Mouse (Mus musculus) adrenal gland, adult 8-10 months (tissue): ENCODE results near the gene Cd79b. TPM values are rescaled to one million over a fixed set of nuclear protein-coding genes. Genes with fewer than 3 reads are reported as not detected.
A peak's percentile ranks its signal among the peaks of the same experiment; 100 is the strongest.
"Not testable (repeated sequence)": the region's sequence is repeated elsewhere in the genome, so short reads cannot be mapped to it uniquely, and the experiment has no call there.

ENCODE experiments used
- DNase-seq: peaks from one replicate; pipeline ENCODE4 v3.0.0; 2022
- total RNA-seq, 4 experiments: library from RNA; stranded (reverse); gene quantifications; 2 replicates each; pipeline ENCODE4 v1.2.4; 2022

Gene Cd79b
- total RNA-seq, result 1 to 10 TPM; 1.2 to 2.3 (median 1.6) TPM

- no peak for DNase-seq
Observed at GRCm38 (mm10) chr11:106314333-106314812, at the start of gene Cd79b. Gene Cd79b, minus strand, starts transcription at chr11:106314762.

- no peak for DNase-seq
Observed at GRCm38 (mm10) chr11:106359350-106359749, 44.8 kb upstream of the Cd79b start.

GRCm38 (mm10) chr11:106355382-106356128 is 41.0 kb upstream of the Cd79b start:
- peak; percentile 26 for DNase-seq

- no peak for DNase-seq
Observed at GRCm38 (mm10) chr11:106354181-106354580, 39.6 kb upstream of the Cd79b start.

GRCm38 (mm10) chr11:106353188-106353587 is 38.6 kb upstream of the Cd79b start, which contains the start of gene Scn4a:
Gene Scn4a, minus strand, starts transcription at chr11:106353288.
- no peak for DNase-seq

GRCm38 (mm10) chr11:106351941-106352340 is 37.4 kb upstream of the Cd79b start:
- DNase-seq, result no peak

GRCm38 (mm10) chr11:106351253-106351652 is 36.7 kb upstream of the Cd79b start:
- DNase-seq, result no peak

- DNase-seq, result no peak
Observed at GRCm38 (mm10) chr11:106350853-106351252, 36.3 kb upstream of the Cd79b start.

- DNase-seq, result no peak
Observed at GRCm38 (mm10) chr11:106349772-106350171, 35.2 kb upstream of the Cd79b start.

- no peak for DNase-seq
Observed at GRCm38 (mm10) chr11:106344910-106345309, 30.3 kb upstream of the Cd79b start.

- peak; percentile 17 for DNase-seq
Observed at GRCm38 (mm10) chr11:106340990-106341520, 26.5 kb upstream of the Cd79b start.

GRCm38 (mm10) chr11:106339323-106339722 is 24.8 kb upstream of the Cd79b start:
- DNase-seq, result not testable (repeated sequence)

GRCm38 (mm10) chr11:106338870-106339269 is 24.3 kb upstream of the Cd79b start:
- DNase-seq, result no peak

GRCm38 (mm10) chr11:106338029-106338428 is 23.5 kb upstream of the Cd79b start:
- DNase-seq, result no peak

- no peak for DNase-seq
Observed at GRCm38 (mm10) chr11:106334066-106334465, 19.5 kb upstream of the Cd79b start.

GRCm38 (mm10) chr11:106332458-106332857 is 17.9 kb upstream of the Cd79b start:
- DNase-seq, result no peak

- DNase-seq, result no peak
Observed at GRCm38 (mm10) chr11:106329682-106330081, 15.1 kb upstream of the Cd79b start.

GRCm38 (mm10) chr11:106329128-106329527 is 14.6 kb upstream of the Cd79b start:
- no peak for DNase-seq

GRCm38 (mm10) chr11:106328521-106328920 is 14.0 kb upstream of the Cd79b start:
- DNase-seq, result no peak

GRCm38 (mm10) chr11:106326475-106326874 is 11.9 kb upstream of the Cd79b start:
- DNase-seq, result no peak

GRCm38 (mm10) chr11:106325566-106326206 is 11.1 kb upstream of the Cd79b start:
- peak; percentile 23 for DNase-seq

GRCm38 (mm10) chr11:106324858-106325257 is 10.3 kb upstream of the Cd79b start:
- DNase-seq, result no peak
